Mouse (Mus musculus) lung, adult 2 months (tissue): Measurements from ENCODE around the gene Efhc1.

Experiments
- CTCF ChIP-seq: fragments of 200-500 bp; IDR thresholded peaks from 2 replicates; pipeline ENCODE4 v1.5.1; 2011; ENCODE audit warnings: mild to moderate bottlenecking, low read length, control low read depth; ENCODE audit not compliant: insufficient read depth
- POLR2A ChIP-seq: fragments of 200-500 bp; IDR thresholded peaks from 2 replicates; pipeline ENCODE4 v1.6.1; 2011; ENCODE audit warnings: low read depth, mild to moderate bottlenecking, control low read depth, low read length, borderline replicate concordance; ENCODE audit errors: extremely low read depth

- TF ChIP-seq CTCF (no peak), POLR2A (no peak)
Observed at GRCm38 (mm10) chr1:21004596-21004995, 53.2 kb downstream of the Efhc1 start.
